Mouse (Mus musculus) left cerebral cortex, postnatal 14 days (tissue): ENCODE measurements around the gene Selenoo. TPM values are rescaled to one million over a fixed set of nuclear protein-coding genes. Genes with fewer than 3 reads are reported as not detected.
A peak's percentile ranks its signal among the peaks of the same experiment; 100 is the strongest.

ENCODE experiments used
- DNase-seq, 2 experiments: peaks; one replicate each; pipeline ENCODE4 v3.0.0; 2021 to 2022; ENCODE audit warnings: low spot score in 2 of 2, mixed read lengths in 1 of 2
- intact Hi-C: fragments of 180-260 bp; cut with DNase I; formaldehyde crosslinking; loops from one replicate; pipeline ENCODE4 v1.15.1; 2025
- total RNA-seq, 2 experiments: library from RNA; stranded (reverse); gene quantifications; 2 replicates each; pipeline ENCODE4 v1.2.3; 2021

The Selenoo gene
- total RNA-seq, 2 experiments from 2014 or later, result 18.8 to 20.5 TPM

- intact Hi-C loops, result no loop called here
- no peak for DNase-seq
These were observed 53.0 kb downstream of the Selenoo start for GRCm38 (mm10) chr15:89141905-89142304.

GRCm38 (mm10) chr15:89143134-89143533, 54.2 kb downstream of the Selenoo start:
- no peak for DNase-seq
- intact Hi-C loops, result no loop called here

- intact Hi-C loops, result no loop called here
- DNase-seq, result no peak
These were observed 56.1 kb downstream of the Selenoo start for GRCm38 (mm10) chr15:89144965-89145364.

GRCm38 (mm10) chr15:89145813-89146350, 57.0 kb downstream of the Selenoo start:
- no peak for DNase-seq
- intact Hi-C loops, result no loop called here

- peak; percentile 67 to 73 for DNase-seq
- intact Hi-C loops, result no loop called here
These were observed 57.7 kb downstream of the Selenoo start for GRCm38 (mm10) chr15:89146537-89146936.

GRCm38 (mm10) chr15:89147024-89147423, 58.1 kb downstream of the Selenoo start:
- intact Hi-C loops, result no loop called here
- peak in 1 of 2 experiments; percentile 49 for DNase-seq

GRCm38 (mm10) chr15:89147456-89147855, 58.6 kb downstream of the Selenoo start:
- intact Hi-C loops, result no loop called here
- no peak for DNase-seq

- no peak for DNase-seq
- intact Hi-C loops, result no loop called here
These were observed 59.0 kb downstream of the Selenoo start for GRCm38 (mm10) chr15:89147895-89148294.

- intact Hi-C loops, result no loop called here
- DNase-seq, result no peak
These were observed 59.8 kb downstream of the Selenoo start for GRCm38 (mm10) chr15:89148496-89149270.

- intact Hi-C loops, result no loop called here
- DNase-seq, result peak; percentile 47 to 53
These were observed 60.6 kb downstream of the Selenoo start, which contains the start of gene Mapk11 for GRCm38 (mm10) chr15:89149271-89150040. Gene Mapk11, minus strand, starts transcription at chr15:89149628.

Other genes starting within 250 kb of the Selenoo start
- 10 to 100 TPM; 37.3 to 40.4 TPM for gene Pim3, start 226.9 kb upstream of the Selenoo start, total RNA-seq
- 1 to 10 TPM in 1 of 2 experiments, under 1 TPM in 1; 0.81 to 1.7 TPM for gene Ttll8, start 134.7 kb upstream of the Selenoo start, total RNA-seq
- gene Mlc1, start 110.1 kb upstream of the Selenoo start, total RNA-seq, result 100 to 1,000 TPM; 100 to 105 TPM
- gene Mov10l1, start 106.2 kb upstream of the Selenoo start, total RNA-seq, result not detected
- 100 to 1,000 TPM; 101 to 120 TPM for gene Panx2, start 29.4 kb upstream of the Selenoo start, total RNA-seq
- gene Trabd, start 14.0 kb upstream of the Selenoo start, total RNA-seq, result 10 to 100 TPM; 14.0 to 15.9 TPM
- gene Tubgcp6, start 34.0 kb downstream of the Selenoo start, total RNA-seq, result 10 to 100 TPM; 27.6 to 32.6 TPM
- gene Hdac10, start 39.6 kb downstream of the Selenoo start, total RNA-seq, result 10 to 100 TPM; 12.3 to 13.3 TPM
- 1 to 10 TPM; 6.7 to 8.2 TPM for gene Mapk12, start 51.6 kb downstream of the Selenoo start, total RNA-seq
- 10 to 100 TPM; 35.2 to 39.7 TPM for gene Mapk11, start 60.5 kb downstream of the Selenoo start, total RNA-seq
- 10 to 100 TPM; 50.7 to 52.0 TPM for gene Plxnb2, start 91.7 kb downstream of the Selenoo start, total RNA-seq
- 10 to 100 TPM; 41.3 to 42.7 TPM for gene Dennd6b, start 107.4 kb downstream of the Selenoo start, total RNA-seq
- 100 to 1,000 TPM; 154 to 159 TPM for gene Ppp6r2, start 122.5 kb downstream of the Selenoo start, total RNA-seq
- gene Sbf1, start 226.2 kb downstream of the Selenoo start, total RNA-seq, result 100 to 1,000 TPM; 198 to 204 TPM
- gene Adm2, start 233.6 kb downstream of the Selenoo start, total RNA-seq, result not detected
- not detected for gene Miox, start 245.3 kb downstream of the Selenoo start, total RNA-seq